Mouse (Mus musculus) embryo, embryonic 10.5 days (tissue): ENCODE measurements at regions not wholly inside any gene's neighbourhood (a gene's known extent, or its start where the extent isn't known, plus 50 kb on each side); places are given as distances from the start of the nearest gene placed in this dataset.

Experiments
- DNase-seq: peaks from one replicate; pipeline ENCODE4 v3.0.0-alpha.2; 2015; ENCODE audit warnings: low spot score

GRCm38 (mm10) chr8:44094818-44095217 lies 385.0 kb upstream of the Adam34 start:
- DNase-seq = no peak

- DNase-seq = no peak
Observed at GRCm38 (mm10) chr8:44093491-44093890, 383.6 kb upstream of the Adam34 start.

GRCm38 (mm10) chr8:44082057-44082456 lies 372.2 kb upstream of the Adam34 start:
- DNase-seq = no peak

- DNase-seq = no peak
Observed at GRCm38 (mm10) chr8:44058846-44059245, 349.0 kb upstream of the Adam34 start.

- DNase-seq = no peak
Observed at GRCm38 (mm10) chr8:44042572-44043355, 332.9 kb upstream of the Adam34 start.

- no peak for DNase-seq
Observed at GRCm38 (mm10) chr8:44034211-44034610, 324.4 kb upstream of the Adam34 start.

GRCm38 (mm10) chr8:44031376-44031775 lies 321.5 kb upstream of the Adam34 start:
- no peak for DNase-seq

DNA sequence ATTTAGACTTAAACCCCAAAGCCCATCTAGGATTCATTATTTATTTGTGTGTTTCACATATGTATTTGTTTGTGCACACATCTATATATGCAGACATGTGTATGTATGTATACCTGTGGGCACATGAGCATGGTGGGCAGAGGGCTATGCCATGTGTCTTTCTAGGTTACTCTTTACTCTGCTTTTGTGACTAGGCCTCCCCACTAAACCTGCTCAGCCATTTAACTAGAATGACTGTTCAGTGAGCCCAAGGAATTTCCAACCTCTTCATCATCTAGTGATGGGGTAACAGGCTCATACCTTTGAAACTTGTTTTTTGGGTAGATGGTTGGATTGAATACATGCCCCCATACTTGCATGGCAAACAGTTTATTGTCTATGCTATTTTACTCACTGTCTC lies 321.1 kb upstream of the Adam34 start:
- no peak for DNase-seq

GRCm38 (mm10) chr8:44027738-44028137 lies 317.9 kb upstream of the Adam34 start:
- DNase-seq = no peak

DNA sequence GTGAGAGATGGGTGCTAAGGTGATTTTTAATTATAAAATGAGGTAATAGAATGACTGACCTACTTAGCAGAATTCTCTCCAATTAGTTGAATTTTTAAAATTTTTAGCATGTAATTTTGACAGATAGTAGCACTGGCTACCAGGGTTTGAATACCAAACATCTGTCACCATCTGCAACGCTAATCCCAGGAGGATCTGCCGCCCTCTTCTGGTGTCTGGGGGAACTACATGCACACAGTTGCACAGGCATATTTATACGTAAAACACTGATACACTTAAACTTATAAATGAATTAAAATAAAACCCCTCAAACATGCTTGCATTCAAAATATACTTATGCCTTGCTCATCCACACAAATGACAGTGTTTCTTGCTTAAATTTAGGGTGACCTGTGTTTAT lies 316.1 kb upstream of the Adam34 start:
- DNase-seq = peak; percentile 76

DNA sequence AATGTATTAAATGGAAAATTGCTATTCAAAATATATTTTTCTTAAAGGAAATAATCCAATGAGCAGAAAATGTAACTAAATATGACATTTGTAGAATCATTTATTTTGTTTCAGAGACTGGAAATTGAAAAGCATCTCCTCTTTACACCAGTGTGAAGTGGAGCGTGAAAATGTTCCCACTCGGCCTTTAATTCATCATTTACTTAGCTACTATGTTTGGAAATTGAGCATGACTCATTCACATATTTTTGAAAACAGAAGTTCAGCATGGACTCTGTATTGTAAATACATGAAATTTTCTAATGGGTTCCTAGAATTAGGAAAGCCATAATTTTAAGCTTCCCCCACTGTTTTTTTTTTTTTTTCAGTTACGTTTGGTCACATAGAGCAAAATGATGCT lies 314.2 kb upstream of the Adam34 start:
- no peak for DNase-seq
